Mouse (Mus musculus): ENCODE data around the gene Ppox.
"Not testable (repeated sequence)": the region's sequence is repeated elsewhere in the genome, so short reads cannot be mapped to it uniquely, and the experiment has no call there.

Ppox gene

GRCm38 (mm10) chr1:171280916-171281527 lies at the start of gene Ppox:
TSS of gene Ppox (minus strand) at chr1:171281186.
- in situ Hi-C loops (cut with MseI, MboI) = no loop called here

- in situ Hi-C loops (cut with MseI, MboI) = no loop called here
Observed at GRCm38 (mm10) chr1:171330216-171330560, 49.2 kb upstream of the Ppox start.

GRCm38 (mm10) chr1:171329433-171330215 lies 48.6 kb upstream of the Ppox start:
- in situ Hi-C loops (cut with MseI, MboI) = no loop called here

- in situ Hi-C loops (cut with MseI, MboI) = no loop called here
Observed at GRCm38 (mm10) chr1:171328839-171329432, 48.0 kb upstream of the Ppox start, which contains the start of gene Dedd. TSS of gene Dedd (plus strand) at chr1:171329145.

GRCm38 (mm10) chr1:171328244-171328643 lies 47.3 kb upstream of the Ppox start:
- in situ Hi-C loops (cut with MseI, MboI) = no loop called here

GRCm38 (mm10) chr1:171326588-171326987 lies 45.6 kb upstream of the Ppox start:
- in situ Hi-C loops (cut with MseI, MboI) = not testable (repeated sequence)

- in situ Hi-C loops (cut with MseI, MboI) = no loop called here
Observed at GRCm38 (mm10) chr1:171325571-171325970, 44.6 kb upstream of the Ppox start.

- in situ Hi-C loops (cut with MseI, MboI) = no loop called here
Observed at GRCm38 (mm10) chr1:171322012-171322411, 41.0 kb upstream of the Ppox start.

GRCm38 (mm10) chr1:171321415-171321814 lies 40.4 kb upstream of the Ppox start:
- in situ Hi-C loops (cut with MseI, MboI) = no loop called here

GRCm38 (mm10) chr1:171320151-171320550 lies 39.2 kb upstream of the Ppox start:
- in situ Hi-C loops (cut with MseI, MboI) = no loop called here

GRCm38 (mm10) chr1:171319748-171320147 lies 38.8 kb upstream of the Ppox start:
- in situ Hi-C loops (cut with MseI, MboI) = no loop called here

GRCm38 (mm10) chr1:171309321-171309720 lies 28.3 kb upstream of the Ppox start:
- in situ Hi-C loops (cut with MseI, MboI) = no loop called here

- in situ Hi-C loops (cut with MseI, MboI) = not testable (repeated sequence)
Observed at GRCm38 (mm10) chr1:171306157-171306556, 25.2 kb upstream of the Ppox start.

- in situ Hi-C loops (cut with MseI, MboI) = no loop called here
Observed at GRCm38 (mm10) chr1:171298226-171298625, 17.2 kb upstream of the Ppox start.

GRCm38 (mm10) chr1:171295063-171295402 lies 14.0 kb upstream of the Ppox start:
- in situ Hi-C loops (cut with MseI, MboI) = no loop called here

- in situ Hi-C loops (cut with MseI, MboI) = no loop called here
Observed at GRCm38 (mm10) chr1:171294298-171295062, 13.5 kb upstream of the Ppox start, which contains the start of gene Ufc1. TSS of gene Ufc1 (minus strand) at chr1:171295024.

- in situ Hi-C loops (cut with MseI, MboI) = no loop called here
Observed at GRCm38 (mm10) chr1:171293906-171294297, 12.9 kb upstream of the Ppox start.

GRCm38 (mm10) chr1:171293351-171293750 lies 12.4 kb upstream of the Ppox start:
- in situ Hi-C loops (cut with MseI, MboI) = no loop called here

- in situ Hi-C loops (cut with MseI, MboI) = no loop called here
Observed at GRCm38 (mm10) chr1:171288328-171288727, 7.3 kb upstream of the Ppox start.

GRCm38 (mm10) chr1:171287136-171288081 lies 6.4 kb upstream of the Ppox start, which contains the start of gene Usp21:
TSS of gene Usp21 (minus strand) at chr1:171287991.
- in situ Hi-C loops (cut with MseI, MboI) = no loop called here

GRCm38 (mm10) chr1:171286517-171286916 lies 5.5 kb upstream of the Ppox start:
- in situ Hi-C loops (cut with MseI, MboI) = no loop called here
